Mouse (Mus musculus) cerebellum, postnatal 36 days (tissue): ENCODE results near the gene Man1c1.

Experiments used
- DNase-seq, 2 experiments: peaks; one replicate each; pipeline ENCODE4 v3.0.0; 2021 to 2022; ENCODE audit warnings: mixed read lengths in 2 of 2

The Man1c1 gene

GRCm38 (mm10) chr4:134723251-134723650 lies 19.2 kb upstream of the Man1c1 start:
- DNase-seq, result no peak

GRCm38 (mm10) chr4:134721076-134721475 lies 17.0 kb upstream of the Man1c1 start:
- DNase-seq, result no peak

- no peak for DNase-seq
These were observed 16.3 kb upstream of the Man1c1 start for GRCm38 (mm10) chr4:134720371-134720770.

DNA sequence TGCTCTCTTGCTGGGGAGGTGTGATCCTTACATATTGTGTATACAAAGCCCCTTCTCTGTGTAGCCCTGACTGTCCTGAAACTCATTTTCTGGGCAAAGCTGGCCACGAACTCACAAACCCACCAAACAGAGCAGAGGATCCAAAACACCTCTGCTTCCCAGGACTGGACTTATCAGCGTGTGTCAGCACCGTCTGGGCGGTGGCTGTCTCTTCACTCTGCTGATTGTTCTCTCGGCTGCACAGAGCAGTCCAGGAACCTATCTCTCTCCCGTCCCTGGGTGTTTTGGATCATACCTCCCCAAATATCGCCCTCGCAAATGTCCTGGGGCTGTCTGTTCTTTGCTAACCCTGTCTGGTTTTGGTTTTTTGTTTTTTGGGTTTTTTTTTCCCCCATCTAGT lies 15.4 kb upstream of the Man1c1 start:
- DNase-seq, result no peak

GRCm38 (mm10) chr4:134713937-134714336 lies 9.8 kb upstream of the Man1c1 start:
- DNase-seq, result peak; percentile 85

DNA sequence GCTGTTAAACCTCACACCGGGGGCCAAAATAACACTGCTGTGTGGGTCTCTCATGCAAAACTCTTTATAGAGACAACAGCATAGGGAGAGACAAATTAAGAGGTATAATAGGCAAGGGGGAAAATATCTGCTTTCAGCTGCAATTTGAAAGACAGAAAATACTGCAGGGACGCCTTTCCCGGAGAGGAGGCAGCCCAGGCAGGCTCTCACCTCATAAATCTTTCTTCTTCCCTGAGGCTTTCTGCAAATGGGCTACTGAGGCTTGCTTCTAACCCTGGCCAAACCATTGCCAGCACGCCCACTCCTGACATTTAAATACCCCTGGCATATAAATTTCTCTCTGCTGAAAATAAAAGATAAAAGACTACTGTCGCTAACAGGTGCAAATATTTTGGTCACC lies 1.2 kb upstream of the Man1c1 start:
- DNase-seq, result no peak

DNA sequence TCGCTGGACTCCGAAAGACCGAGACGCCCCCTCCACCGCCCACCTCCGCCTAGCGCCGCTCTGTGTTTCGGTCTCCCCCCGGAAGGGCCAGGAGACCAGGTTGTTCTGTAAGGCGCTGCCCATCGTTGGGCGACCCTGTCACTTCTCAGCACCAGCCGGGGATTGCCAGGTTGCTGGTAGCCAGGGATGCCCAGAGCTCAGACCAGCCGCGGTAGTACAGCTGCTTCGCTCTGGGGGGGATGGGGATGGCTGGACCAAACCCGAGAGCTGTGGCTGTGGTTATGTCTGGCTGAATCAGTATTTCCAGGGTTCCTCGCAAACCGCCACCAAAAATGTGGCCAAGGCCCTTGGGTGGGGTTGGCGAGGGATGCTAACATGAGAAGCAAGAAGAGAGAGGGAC lies 500 bp upstream of the Man1c1 start:
- no peak for DNase-seq

DNA sequence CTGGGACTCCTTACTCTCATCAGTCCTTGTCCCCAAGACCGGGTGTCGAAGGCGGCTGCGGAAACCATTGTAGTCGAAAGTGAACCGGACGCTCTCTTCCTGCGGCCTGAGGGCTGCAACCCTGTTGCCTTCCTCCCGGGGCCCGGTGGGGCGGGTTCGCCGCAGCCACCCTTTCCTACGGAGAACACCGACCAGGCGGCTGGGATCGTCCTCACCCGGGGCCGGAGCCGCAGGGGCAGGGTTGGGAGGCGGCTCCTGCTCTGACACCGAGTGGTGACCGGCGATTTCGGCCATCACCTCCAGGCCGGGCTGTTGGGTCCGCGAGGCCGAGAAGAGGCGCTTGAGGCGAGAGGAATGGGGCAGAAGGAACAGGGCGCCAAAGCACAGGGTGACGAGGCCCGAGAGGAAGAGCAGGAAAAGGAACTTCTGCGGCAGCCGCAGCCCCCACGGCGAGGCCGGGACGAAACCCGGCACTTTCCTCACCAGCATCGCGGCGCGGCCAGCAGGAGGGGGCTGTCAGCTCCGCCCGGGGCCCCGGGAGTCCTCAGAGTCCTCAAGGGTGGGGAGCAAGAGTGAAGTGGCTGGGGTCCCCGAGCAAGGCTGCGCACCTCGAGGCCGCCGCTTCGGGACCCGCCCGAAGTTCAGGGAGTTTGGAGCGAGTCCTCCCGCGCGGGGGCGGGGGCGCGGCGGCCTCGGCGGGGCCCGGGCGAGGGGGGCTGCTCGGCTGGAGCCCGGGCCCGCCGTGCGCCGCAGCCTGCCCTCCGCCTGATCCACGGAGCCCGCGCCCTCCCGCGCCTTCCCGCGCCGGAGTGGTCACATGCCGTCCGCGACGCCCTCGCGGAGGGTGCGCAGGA lies 882 bp downstream of the Man1c1 start:
- peak; percentile 53 to 57 for DNase-seq

- peak; percentile 84 to 86 for DNase-seq
These were observed 2.2 kb downstream of the Man1c1 start for GRCm38 (mm10) chr4:134701934-134702333.

DNA sequence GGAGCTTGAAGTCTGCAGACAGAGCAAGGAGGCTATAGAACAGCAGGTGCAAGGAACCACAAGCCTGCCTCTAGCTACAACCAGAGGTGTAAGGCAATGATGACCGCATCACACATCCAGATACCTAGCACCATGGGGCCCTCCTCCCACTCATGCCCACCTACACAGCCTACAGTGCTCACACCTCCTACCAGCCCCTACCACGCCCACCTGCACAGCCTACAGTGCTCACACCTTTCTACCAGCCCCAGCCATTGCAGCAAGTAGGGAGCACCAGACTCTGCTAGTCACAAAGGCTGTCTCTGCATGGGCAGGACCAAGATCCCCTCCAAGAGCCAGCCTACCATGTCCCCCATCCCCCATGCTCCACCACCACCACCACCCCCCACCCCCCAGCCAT lies 3.2 kb downstream of the Man1c1 start:
- DNase-seq, result no peak

GRCm38 (mm10) chr4:134693202-134693940 lies 10.7 kb downstream of the Man1c1 start:
- DNase-seq, result peak in 1 of 2 experiments; percentile 26

GRCm38 (mm10) chr4:134692388-134692787 lies 11.7 kb downstream of the Man1c1 start:
- DNase-seq, result no peak

DNA sequence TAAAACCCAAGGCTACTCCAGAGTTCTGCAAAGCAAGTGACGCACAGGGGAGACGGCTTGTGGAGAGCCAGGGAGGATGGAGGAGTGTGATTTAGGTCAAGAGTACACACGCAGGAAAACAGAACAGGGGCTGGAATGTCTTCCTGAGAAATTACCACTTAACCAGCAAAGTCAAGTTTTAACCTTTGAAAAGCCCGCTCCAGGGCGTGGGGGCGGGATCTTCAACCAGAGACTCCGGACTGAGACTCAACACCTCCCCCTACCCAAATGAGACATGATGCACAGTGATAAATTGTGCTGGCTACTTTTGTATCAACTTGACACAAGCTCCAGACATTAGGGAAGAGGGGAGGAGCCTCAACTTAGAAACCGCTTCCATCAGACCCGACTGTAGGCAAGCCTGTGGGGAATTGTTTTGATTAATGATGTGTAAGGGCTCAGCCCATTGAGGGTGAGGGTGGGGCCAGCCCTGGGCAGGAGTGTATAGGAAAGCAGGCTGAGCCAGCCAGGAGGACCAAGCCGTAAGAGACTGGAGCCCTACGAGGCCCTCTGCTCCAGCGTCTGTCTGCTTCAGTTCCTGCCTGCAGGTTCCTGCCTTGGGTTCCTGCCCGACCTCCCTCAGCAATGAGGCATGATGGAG lies 17.9 kb downstream of the Man1c1 start:
- no peak for DNase-seq

GRCm38 (mm10) chr4:134684637-134685338 lies 19.3 kb downstream of the Man1c1 start:
- no peak for DNase-seq

GRCm38 (mm10) chr4:134683892-134684291 lies 20.2 kb downstream of the Man1c1 start:
- no peak for DNase-seq

GRCm38 (mm10) chr4:134683008-134683407 lies 21.1 kb downstream of the Man1c1 start:
- peak in 1 of 2 experiments; percentile 51 for DNase-seq

- DNase-seq, result no peak
These were observed 21.7 kb downstream of the Man1c1 start for GRCm38 (mm10) chr4:134682423-134682822.

DNA sequence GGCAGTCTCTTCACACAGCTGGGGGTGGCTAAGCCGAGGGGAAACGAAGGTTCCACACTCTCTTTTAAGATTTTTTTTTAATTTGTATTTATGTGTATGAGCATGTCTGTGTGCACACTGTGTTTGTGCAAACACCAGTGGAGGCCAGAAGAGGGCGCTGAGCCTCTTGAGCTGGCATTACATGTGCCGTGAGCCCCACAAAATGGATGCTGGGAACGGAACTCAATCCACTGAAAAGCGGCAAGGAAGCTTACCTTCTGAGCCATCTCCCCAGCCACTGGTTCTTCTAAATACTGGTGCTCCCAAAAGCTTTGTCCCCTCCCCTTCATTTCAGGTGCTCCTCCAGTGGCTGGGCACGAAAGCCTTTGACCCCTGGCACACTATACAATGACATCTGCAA lies 22.3 kb downstream of the Man1c1 start:
- no peak for DNase-seq

DNA sequence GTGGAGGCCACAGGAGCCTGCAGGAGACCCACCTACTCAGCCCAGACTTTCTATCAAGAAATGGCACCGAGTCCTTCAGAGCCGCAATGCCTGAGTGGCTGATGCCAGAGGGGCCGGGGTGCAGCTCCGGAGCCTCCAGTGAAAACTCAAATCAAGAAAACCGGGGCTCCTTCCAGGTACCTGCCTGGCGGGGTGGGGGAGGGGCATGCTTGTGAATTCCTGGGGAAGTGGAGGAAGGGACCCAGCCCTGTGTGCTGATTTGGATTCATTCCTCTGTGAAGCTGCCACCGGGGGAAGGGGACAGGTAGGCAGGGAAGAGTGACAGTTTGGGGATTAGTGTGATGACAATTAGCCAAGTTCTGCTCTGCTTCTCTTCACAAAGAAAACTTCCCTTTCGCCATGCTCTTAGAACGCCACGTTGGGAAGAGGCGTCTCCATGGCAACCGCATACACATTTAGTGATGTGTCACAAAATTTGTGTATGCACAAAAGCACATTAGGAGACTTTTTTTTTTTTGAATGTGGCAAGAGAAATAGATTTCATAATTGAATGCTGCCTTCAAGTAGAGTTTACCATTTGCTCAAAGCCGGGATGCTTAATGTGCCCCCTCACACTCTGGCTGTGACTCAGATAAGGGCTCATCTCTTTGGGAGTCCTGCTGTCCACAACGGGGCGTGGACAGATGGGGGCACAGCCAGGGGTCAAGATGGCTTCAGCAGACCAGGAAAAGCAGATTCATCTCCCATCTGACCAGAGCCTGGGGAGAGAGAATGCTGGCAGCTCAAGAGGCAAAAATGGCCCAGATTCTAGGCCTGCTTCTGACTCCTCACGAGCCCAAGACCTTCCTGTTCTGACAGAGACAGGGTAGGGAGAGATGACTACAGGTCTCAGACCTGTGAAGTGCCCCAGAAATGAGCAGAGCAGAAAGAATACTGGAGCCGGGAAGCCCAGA lies 26.3 kb downstream of the Man1c1 start:
- peak; percentile 89 to 90 for DNase-seq

DNA sequence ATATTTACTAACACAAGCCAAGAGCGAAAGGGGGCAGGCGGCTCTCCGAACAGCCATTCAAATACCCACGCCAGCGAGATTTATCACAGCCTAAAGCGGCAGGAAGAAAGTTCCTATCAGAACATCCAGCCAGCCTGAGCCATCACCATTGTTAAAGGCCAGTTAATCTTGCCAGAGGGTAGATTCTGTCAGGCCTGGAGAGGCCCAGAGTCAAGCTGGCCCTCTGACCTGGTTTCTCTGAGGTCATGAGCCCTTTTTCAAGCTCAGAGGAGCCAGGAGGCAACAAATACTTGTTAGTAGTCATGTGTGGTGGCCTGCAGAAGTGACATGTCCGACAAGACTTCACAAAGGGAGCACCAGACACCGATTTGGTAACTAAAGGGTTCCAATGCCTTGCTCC lies 28.3 kb downstream of the Man1c1 start:
- no peak for DNase-seq

DNA sequence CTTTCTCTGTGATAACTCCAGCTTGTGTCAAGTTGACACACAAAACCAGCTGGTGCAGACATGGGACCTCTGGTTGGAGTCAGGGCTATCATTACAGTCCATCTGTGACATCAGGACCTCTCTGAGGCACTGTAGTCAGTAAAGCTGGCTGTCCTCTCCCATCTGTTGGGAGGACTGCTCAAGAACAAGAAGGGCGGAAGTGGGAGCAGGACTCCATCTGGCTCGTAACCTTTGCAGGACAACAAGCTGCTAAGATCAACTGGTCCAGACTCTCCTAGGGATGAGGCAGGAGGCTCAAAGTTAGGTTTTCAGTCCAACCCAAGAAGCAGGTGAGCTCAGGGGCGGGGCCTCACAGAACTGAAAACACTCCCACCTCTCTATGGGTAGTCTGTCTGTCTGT lies 29.1 kb downstream of the Man1c1 start:
- DNase-seq, result peak in 1 of 2 experiments; percentile 35
